Mouse (Mus musculus): Measurements from ENCODE around the gene Fam162b.

DNA sequence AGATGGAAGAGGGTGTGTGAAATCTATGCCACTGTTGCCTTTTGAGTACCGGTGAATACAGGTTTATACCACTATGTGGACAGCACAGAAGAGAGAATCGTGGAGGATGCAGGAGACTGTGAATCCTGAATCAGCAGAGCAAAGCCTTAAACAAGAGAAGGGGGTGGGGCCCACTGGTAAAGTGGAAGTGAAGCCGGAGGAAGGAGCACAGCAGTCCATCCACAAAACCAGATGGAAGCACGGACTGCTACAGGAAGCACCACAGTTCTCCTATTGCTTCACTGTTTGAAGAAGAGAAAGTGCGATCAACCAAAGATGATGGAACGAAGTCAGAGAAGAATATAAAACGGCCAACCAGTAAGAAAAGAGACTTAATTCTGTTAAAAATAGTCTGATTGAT is 29.8 kb upstream of the Fam162b start:
- no peak for TF ChIP-seq CTCF (conservative IDR thresholded peaks at IDR 0.05; ENCODE audit: insufficient read depth, insufficient read length, low read depth, low read length)
- no peak for TF ChIP-seq POLR2A (IDR thresholded peaks at IDR 0.05; ENCODE audit: low read depth, low read length)

Data from kidney, adult 2 months (tissue).